In the genomic region with DNA sequence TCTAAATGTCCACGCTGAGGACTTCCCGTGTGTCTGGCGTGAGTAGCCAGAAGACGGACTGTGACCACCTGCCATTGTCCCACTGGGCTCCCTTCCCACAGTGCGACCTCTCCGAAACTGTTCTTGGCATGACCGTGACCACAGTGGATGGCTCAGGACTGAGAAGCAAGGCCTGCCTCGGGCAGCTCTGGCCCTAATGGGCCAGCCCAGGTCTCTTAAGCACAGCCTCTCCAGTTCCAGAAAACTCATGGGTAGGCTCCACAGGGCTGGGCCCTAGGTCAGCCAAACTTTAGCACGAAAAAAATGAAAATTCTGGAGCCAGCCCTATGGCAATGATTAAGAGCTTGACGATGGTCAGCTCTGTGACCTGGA, we compare ENCODE assay signal across 8 mouse cellular contexts. TPM values are rescaled to one million over a fixed set of nuclear protein-coding genes. Genes with fewer than 3 reads are reported as not detected.
DNase-seq lines count a peak whose midpoint lies in the region; ATAC-seq and TF ChIP-seq lines count a peak whose summit lies in the region.

No protein-coding gene starts in this region.

- H3K4me2 ChIP-seq in limb, embryonic 12.5 days, result peak overlapping the region; percentile 95
- H3K4me2 ChIP-seq in neural tube, embryonic 15.5 days, result peak overlapping the region; percentile 94

- H3K27ac ChIP-seq in thymus, adult 2 months (ENCODE audit: control insufficient read depth, insufficient read depth, low read length), result no peak overlapping the region
- peak overlapping the region; percentile 53; the same call in 1 of the 2 replicates for H3K27ac ChIP-seq in limb, embryonic 12.5 days
- no peak overlapping the region; the same call in 1 of the 2 replicates for H3K27ac ChIP-seq in neural tube, embryonic 15.5 days (replicated peaks)

- no peaks in the 10 kb centered on the region for H3K9me3 ChIP-seq in limb, embryonic 12.5 days
- no peaks in the 10 kb centered on the region for H3K9me3 ChIP-seq in neural tube, embryonic 15.5 days (replicated peaks)

- H3K4me1 ChIP-seq in thymus, adult 2 months (replicated peaks; ENCODE audit: control insufficient read depth, insufficient read depth, low read length), result peaks cover 13% of the 10 kb centered on the region
- peaks cover 13% of the 10 kb centered on the region for H3K4me1 ChIP-seq in limb, embryonic 12.5 days (replicated peaks)
- H3K4me1 ChIP-seq in neural tube, embryonic 15.5 days, result peaks cover 19% of the 10 kb centered on the region

- peak; percentile 80 for ATAC-seq in limb, embryonic 12.5 days (ENCODE audit: insufficient number of reproducible peaks, insufficient read depth, low FRiP score, low TSS enrichment, low read depth)
- peak; percentile 79 for ATAC-seq in neural tube, embryonic 15.5 days (ENCODE audit: low FRiP score)

- H3K36me3 ChIP-seq in thymus, adult 2 months (ENCODE audit: control insufficient read depth, insufficient read depth, low read length), result no peaks in the 10 kb centered on the region
- H3K36me3 ChIP-seq in limb, embryonic 12.5 days, result no peaks in the 10 kb centered on the region
- no peaks in the 10 kb centered on the region for H3K36me3 ChIP-seq in neural tube, embryonic 15.5 days

- TF ChIP-seq POLR2A in thymus, adult 2 months (IDR thresholded peaks at IDR 0.05; ENCODE audit: control insufficient read depth, extremely low read depth, insufficient read depth, low read length, poor library complexity), result no peak

- DNase-seq in embryo, embryonic 9.5 days (ENCODE audit: extremely low spot score), result peak; percentile 4
- DNase-seq in embryo, embryonic 11 days, result no peak
- DNase-seq in thymus, adult 2 months, result no peak
- DNase-seq in thymus, postnatal 36 days, result no peak
- no peak for DNase-seq in right cerebral cortex, adult 2 months (ENCODE audit: low spot score in 2 of 2)
- DNase-seq in B cell, adult 2 months, result no peak

- no peak for TF ChIP-seq CTCF in thymus, adult 2 months (IDR thresholded peaks at IDR 0.05; ENCODE audit: borderline replicate concordance, control insufficient read depth, extremely low read depth, insufficient read depth, low read length, poor library complexity)

- no peaks in the 10 kb centered on the region for H3K27me3 ChIP-seq in thymus, adult 2 months (ENCODE audit: control insufficient read depth, insufficient read depth, low read length)
- H3K27me3 ChIP-seq in limb, embryonic 12.5 days, result no peaks in the 10 kb centered on the region
- no peaks in the 10 kb centered on the region for H3K27me3 ChIP-seq in neural tube, embryonic 15.5 days (replicated peaks)

- H3K9ac ChIP-seq in limb, embryonic 12.5 days (replicated peaks), result peak overlapping the region; percentile 69; the same call in 1 of the 2 replicates
- peak overlapping the region; percentile 74 for H3K9ac ChIP-seq in neural tube, embryonic 15.5 days (replicated peaks)

- 63% methylated on average over 10 of the region's 10 CpGs for WGBS in thymus, adult 2 months
- 60% methylated on average over 10 of the region's 10 CpGs for WGBS in limb, embryonic 12.5 days
- WGBS in neural tube, embryonic 15.5 days, result 53% methylated on average over 10 of the region's 10 CpGs

- H3K4me3 ChIP-seq in thymus, adult 2 months (ENCODE audit: control insufficient read depth, insufficient read depth, low read length), result peak overlapping the region; percentile 73
- H3K4me3 ChIP-seq in limb, embryonic 12.5 days (replicated peaks), result peak overlapping the region; percentile 72
- peak overlapping the region; percentile 64 for H3K4me3 ChIP-seq in neural tube, embryonic 15.5 days (replicated peaks)

RNA-seq across cellular contexts. Expression of gene Atf3, which starts 6.1 kb away (rescaled TPM):
- polyA plus RNA-seq in thymus, adult 2 months (2012; rRNA removed), result 3.2 and 4.2 TPM in 2 replicates
- 1.9 and 2.9 TPM in 2 replicates for polyA plus RNA-seq in limb, embryonic 12.5 days (2016; fragmentation: Nextera tagmentation; extraction: Ambion mirVana)
- polyA plus RNA-seq in neural tube, embryonic 15.5 days (2015; fragmentation: Nextera tagmentation; extraction: Ambion mirVana), result 1.8 and 1.9 TPM in 2 replicates

RNA-seq across cellular contexts. Expression of gene Fam71a, which starts 59.3 kb away (rescaled TPM):
- polyA plus RNA-seq in thymus, adult 2 months (2012; rRNA removed), result not detected in 2 replicates
- not detected in 2 replicates for polyA plus RNA-seq in limb, embryonic 12.5 days (2016; fragmentation: Nextera tagmentation; extraction: Ambion mirVana)
- not detected in 2 replicates for polyA plus RNA-seq in neural tube, embryonic 15.5 days (2015; fragmentation: Nextera tagmentation; extraction: Ambion mirVana)
